ENCODE assay signal across 10 mouse cellular contexts in the genomic region with DNA sequence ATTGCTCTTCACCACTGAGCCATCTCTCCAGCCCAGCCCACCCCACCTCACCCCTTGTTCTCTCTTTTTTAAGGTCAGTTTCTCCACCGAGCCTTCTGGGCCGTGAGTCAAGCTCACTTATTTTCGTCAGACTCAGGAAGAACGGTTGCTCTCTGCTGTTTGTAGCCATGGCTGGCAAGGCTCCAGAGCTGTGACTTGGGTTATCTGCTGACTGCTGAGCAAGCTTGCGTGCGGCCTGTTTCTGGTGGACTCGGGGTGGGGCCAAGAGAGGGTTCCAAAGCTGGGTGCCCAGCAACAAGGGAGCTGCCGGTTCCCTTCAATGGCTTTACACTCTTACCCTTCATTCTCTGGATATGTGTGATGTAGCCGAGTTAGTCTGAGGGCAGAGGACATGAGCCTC. TPM values are rescaled to one million over a fixed set of nuclear protein-coding genes. Genes with fewer than 3 reads are reported as not detected.
DNase-seq lines count a peak whose midpoint lies in the region; ATAC-seq lines count a peak whose summit lies in the region.
"Had no signal": no experiment of that assay in that cellular context is flagged by ENCODE, and none has a peak within 500 bp of the region (broad histone marks: within the 10 kb centered on the region; RNA-seq: fewer than 3 reads in every experiment).

No protein-coding gene starts in this region.

- peaks cover 34% of the 10 kb centered on the region for H3K4me1 ChIP-seq in kidney, embryonic 14.5 days (ENCODE audit: control insufficient read depth, insufficient read depth, low read length)
- peaks cover 46% of the 10 kb centered on the region for H3K4me1 ChIP-seq in intestine, embryonic 15.5 days (replicated peaks)
- H3K4me1 ChIP-seq in hindbrain, embryonic 12.5 days, result peaks cover 58% of the 10 kb centered on the region

- 81% methylated on average over 9 of the region's 9 CpGs for WGBS in kidney, embryonic 14.5 days
- WGBS in intestine, embryonic 15.5 days, result 71% methylated on average over 9 of the region's 9 CpGs
- 84% methylated on average over 9 of the region's 9 CpGs for WGBS in hindbrain, embryonic 12.5 days

- no peak overlapping the region for H3K27ac ChIP-seq in kidney, embryonic 14.5 days (ENCODE audit: low read depth, low read length)
- no peak overlapping the region for H3K27ac ChIP-seq in intestine, embryonic 15.5 days
- no peak overlapping the region for H3K27ac ChIP-seq in hindbrain, embryonic 12.5 days

- no peak for ATAC-seq in kidney, embryonic 14.5 days (ENCODE audit: low FRiP score, low TSS enrichment)
- ATAC-seq in monocyte, adult 5-6 weeks (replicated peaks; ENCODE audit: insufficient number of reproducible peaks, low FRiP score, low TSS enrichment, poor library complexity, severe bottlenecking), result no peak
- ATAC-seq in intestine, embryonic 15.5 days, result no peak
- no peak for ATAC-seq in hindbrain, embryonic 12.5 days (ENCODE audit: low FRiP score)

- H3K27me3 ChIP-seq in kidney, embryonic 14.5 days (ENCODE audit: control insufficient read depth, insufficient read depth, low read length), result no peaks in the 10 kb centered on the region
- no peaks in the 10 kb centered on the region for H3K27me3 ChIP-seq in intestine, embryonic 15.5 days (replicated peaks)
- H3K27me3 ChIP-seq in hindbrain, embryonic 12.5 days, result peaks cover 7% of the 10 kb centered on the region; the same call in 1 of the 2 replicates

- H3K9ac ChIP-seq in kidney, embryonic 14.5 days (ENCODE audit: low read depth, low read length), result no peak overlapping the region
- no peak overlapping the region for H3K9ac ChIP-seq in intestine, embryonic 15.5 days
- H3K9ac ChIP-seq in hindbrain, embryonic 12.5 days, result no peak overlapping the region
- H3K9ac ChIP-seq: neural tube, embryonic 13.5 days had no signal

- no peak overlapping the region for H3K4me2 ChIP-seq in kidney, embryonic 14.5 days (replicated peaks; ENCODE audit: low read depth, low read length)
- H3K4me2 ChIP-seq in intestine, embryonic 15.5 days (replicated peaks), result no peak overlapping the region
- no peak overlapping the region for H3K4me2 ChIP-seq in hindbrain, embryonic 12.5 days (replicated peaks)
- H3K4me2 ChIP-seq: neural tube, embryonic 13.5 days had no signal

- no peak overlapping the region for H3K4me3 ChIP-seq in kidney, embryonic 14.5 days (ENCODE audit: low read length)
- H3K4me3 ChIP-seq in intestine, embryonic 15.5 days (replicated peaks), result no peak overlapping the region
- no peak overlapping the region for H3K4me3 ChIP-seq in hindbrain, embryonic 12.5 days
- H3K4me3 ChIP-seq: neural tube, embryonic 13.5 days had no signal

- H3K9me3 ChIP-seq in kidney, embryonic 14.5 days (ENCODE audit: control insufficient read depth, low read length), result no peaks in the 10 kb centered on the region
- H3K9me3 ChIP-seq in intestine, embryonic 15.5 days, result no peaks in the 10 kb centered on the region
- no peaks in the 10 kb centered on the region for H3K9me3 ChIP-seq in hindbrain, embryonic 12.5 days (replicated peaks)
- H3K9me3 ChIP-seq: neural tube, embryonic 13.5 days had no signal

- intact Hi-C loops in heart, postnatal 10 days (cut with DNase I), result no loop called here

- peak; percentile 70 for DNase-seq in kidney, adult 11 months
- DNase-seq in adrenal gland, postnatal 36 days, result peak; percentile 93
- DNase-seq in heart, postnatal 10 days, result peak; percentile 84 to 88
- peak; percentile 68 for DNase-seq in lung, postnatal 10 days

- H3K36me3 ChIP-seq in kidney, embryonic 14.5 days (ENCODE audit: control insufficient read depth, insufficient read depth, low read length), result peaks cover 8% of the 10 kb centered on the region; the same call in 1 of the 2 replicates
- H3K36me3 ChIP-seq in intestine, embryonic 15.5 days, result no peaks in the 10 kb centered on the region
- H3K36me3 ChIP-seq in hindbrain, embryonic 12.5 days, result no peaks in the 10 kb centered on the region
- H3K36me3 ChIP-seq: neural tube, embryonic 13.5 days had no signal

RNA-seq across cellular contexts. Expression of a gene that starts 15.0 kb away (rescaled TPM):
- polyA plus RNA-seq in kidney, embryonic 14.5 days (2014; fragmentation: Nextera tagmentation; extraction: Ambion mirVana), result 69.3 and 80.4 TPM in 2 replicates
- 100 to 1,000 TPM in 1 of 2 experiments, 10 to 100 TPM in 1; 51.6 to 117 TPM for total RNA-seq in adrenal gland, postnatal 36 days (2021)
- total RNA-seq in heart, postnatal 10 days (2021), result 10 to 100 TPM; 84.5 to 88.7 TPM
- 20.9 to 75.7 TPM (median 27.3 TPM) in 3 replicates for total RNA-seq in monocyte, adult 5-6 weeks (2017)
- polyA plus RNA-seq in intestine, embryonic 15.5 days (2015; fragmentation: Nextera tagmentation; extraction: Ambion mirVana), result 100 and 106 TPM in 2 replicates
- 185 and 186 TPM in 2 replicates for polyA plus RNA-seq in hindbrain, embryonic 12.5 days (2016; fragmentation: Nextera tagmentation; extraction: Ambion mirVana)
- total RNA-seq: CH12.LX had no signal
